Mouse (Mus musculus) T-helper 17 cell (primary cell): ENCODE data around the gene Gns.

Source experiments
- in situ Hi-C, 2 experiments: fragments of 300-600 bp; cut with MboI, MseI; formaldehyde crosslinking; loops; 1 replicate in 1 of 2; 2 replicates in 1 of 2; pipeline ENCODE4 v1.15.1; 2025; ENCODE audit warnings: high pct_unique_total_duplicates in 2 of 2

The Gns gene

GRCm38 (mm10) chr10:121401005-121401404, 36.1 kb downstream of the Gns start:
- in situ Hi-C loops: no loop called here

DNA sequence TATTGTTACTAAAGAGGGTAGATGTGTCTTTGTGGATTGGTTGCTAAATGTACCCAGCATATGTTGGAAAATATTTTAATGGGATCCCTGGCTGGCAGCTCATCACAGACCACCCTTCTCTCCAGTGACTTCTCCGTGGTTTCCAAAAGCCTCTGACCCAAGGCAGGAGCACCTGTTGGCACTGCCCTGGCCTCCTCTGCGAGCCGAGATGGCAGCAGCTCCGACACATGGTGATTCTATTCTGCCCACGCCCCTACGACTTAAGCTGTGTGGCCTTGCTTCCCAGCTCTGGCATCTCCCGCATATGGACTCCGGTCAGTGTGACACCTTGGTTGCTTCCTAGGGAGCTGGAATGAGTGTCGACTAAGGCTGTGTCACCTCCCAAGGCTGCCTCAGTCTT, 38.2 kb downstream of the Gns start:
- in situ Hi-C loops: no loop called here

DNA sequence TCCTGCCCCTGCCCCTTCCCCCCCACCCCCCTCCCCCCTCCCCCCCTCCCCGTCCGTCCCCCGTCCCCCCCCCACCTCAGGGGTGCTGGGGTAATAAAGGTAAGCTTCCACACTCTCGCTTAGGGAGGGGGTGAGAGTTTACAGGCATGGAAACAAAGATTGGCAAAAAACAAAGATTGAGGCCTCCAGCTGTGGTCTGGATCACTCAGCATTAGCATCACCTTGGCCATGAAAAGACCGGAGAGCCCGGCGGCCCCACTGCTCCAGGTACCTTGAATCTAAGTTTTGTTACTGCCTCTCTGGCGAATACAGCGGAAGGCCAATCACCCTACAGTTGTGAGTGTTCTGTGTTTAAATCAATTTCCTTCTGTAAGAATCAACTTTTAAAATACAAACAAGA, 39.1 kb downstream of the Gns start:
- in situ Hi-C loops: no loop called here

GRCm38 (mm10) chr10:121409717-121410116, 44.8 kb downstream of the Gns start:
- in situ Hi-C loops: loop anchor here in 1 of 2 experiments (5.0 kb wide), 1 partner anchor 98 kb away; no protein-coding TSS in a partner anchor

DNA sequence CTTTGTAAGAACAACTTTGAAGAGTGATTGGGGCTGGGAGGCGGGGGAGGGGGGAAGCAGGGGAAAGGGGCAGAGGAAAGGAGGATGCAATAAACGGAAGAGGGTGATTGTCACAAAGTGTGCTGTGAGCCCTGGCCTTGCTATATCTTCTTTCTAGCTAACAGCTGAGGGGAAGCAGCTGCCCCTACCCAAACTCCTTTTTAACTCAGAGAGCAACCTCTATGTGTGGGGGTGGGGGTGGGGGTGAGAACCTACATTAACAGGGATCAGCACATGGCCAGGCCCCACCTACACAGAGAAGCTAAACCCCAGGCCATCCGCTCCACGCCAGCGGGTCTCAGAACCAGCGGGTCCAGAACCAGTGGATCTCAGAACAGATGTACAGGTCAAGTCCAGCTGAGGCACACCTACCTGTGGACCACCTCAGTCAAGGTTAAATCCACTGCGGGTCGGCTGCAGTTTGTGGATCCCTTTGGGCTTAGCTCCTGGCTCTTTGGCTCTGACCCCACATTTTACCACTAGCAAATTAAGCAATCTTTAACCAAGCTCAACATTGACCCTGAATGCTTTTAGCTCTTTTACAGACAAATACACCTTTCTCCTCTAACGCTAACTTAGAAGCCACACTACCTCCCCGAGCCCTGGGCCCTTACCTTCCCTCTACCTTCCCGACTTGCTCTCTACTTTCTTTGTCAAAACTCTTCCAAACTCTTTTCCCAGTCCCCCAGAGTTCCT, 47.0 kb downstream of the Gns start:
- in situ Hi-C loops: no loop called here

- in situ Hi-C loops: no loop called here
These were observed 47.9 kb downstream of the Gns start for GRCm38 (mm10) chr10:121412824-121413223.

GRCm38 (mm10) chr10:121414127-121414526, 49.2 kb downstream of the Gns start:
- in situ Hi-C loops: no loop called here

- in situ Hi-C loops: no loop called here
These were observed 53.9 kb downstream of the Gns start for GRCm38 (mm10) chr10:121418835-121419234.

- in situ Hi-C loops: loop anchor here in 1 of 2 experiments (10.0 kb wide), 1 partner anchor 95 kb away; no protein-coding TSS in a partner anchor
These were observed 55.0 kb downstream of the Gns start for GRCm38 (mm10) chr10:121419640-121420470.

DNA sequence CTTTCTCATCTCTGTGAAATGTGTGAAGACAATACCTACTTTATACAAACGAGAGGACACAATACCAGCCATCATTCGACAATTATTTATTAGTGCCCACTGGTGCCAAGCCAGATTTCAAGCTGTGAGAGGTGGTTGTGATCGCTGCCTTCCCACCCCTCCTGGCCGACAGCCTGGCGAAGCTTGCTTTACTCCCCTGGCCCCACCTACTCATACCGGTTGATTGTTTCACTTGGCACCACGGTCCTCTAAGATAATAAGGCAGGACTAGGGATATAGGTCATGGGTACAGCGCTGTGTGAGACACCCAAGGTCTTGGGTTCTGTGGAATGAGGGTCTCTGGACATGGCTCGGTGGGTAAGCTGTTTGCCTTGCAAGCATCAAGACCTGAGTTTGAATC, 56.1 kb downstream of the Gns start:
- in situ Hi-C loops: loop anchor here in 1 of 2 experiments (10.0 kb wide), 1 partner anchor 94 kb away; no protein-coding TSS in a partner anchor

DNA sequence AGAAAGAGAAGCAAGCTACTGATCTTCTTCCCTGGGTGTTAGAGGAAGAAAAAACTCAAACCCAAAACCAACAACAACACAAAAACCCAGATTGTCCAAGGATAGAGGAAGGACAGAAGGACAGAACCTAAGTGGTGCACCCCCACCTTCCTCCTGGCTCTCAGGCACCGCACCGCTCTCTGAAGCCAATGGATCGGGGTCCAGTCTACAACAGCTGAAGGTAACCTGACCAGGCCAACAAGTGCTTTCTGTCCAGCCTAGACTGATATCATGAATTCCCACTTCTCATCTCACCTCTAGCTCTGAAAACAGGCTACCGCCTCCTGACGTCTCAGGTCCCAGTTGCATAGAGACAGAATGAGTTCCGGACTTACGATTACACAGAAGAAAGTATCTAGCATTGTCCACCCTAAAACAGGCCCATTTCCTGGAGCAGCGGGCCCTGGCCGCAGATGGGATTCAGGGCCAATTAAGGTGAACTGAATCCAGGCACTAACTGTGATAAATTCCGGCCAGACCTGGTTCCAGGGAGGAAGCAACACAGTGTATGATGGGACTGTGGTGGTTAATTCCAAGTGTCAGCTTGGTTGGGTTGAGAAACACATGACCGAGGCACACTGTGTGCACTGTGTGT, 56.9 kb downstream of the Gns start:
- in situ Hi-C loops: loop anchor here in 1 of 2 experiments (10.0 kb wide), 1 partner anchor 93 kb away; no protein-coding TSS in a partner anchor

DNA sequence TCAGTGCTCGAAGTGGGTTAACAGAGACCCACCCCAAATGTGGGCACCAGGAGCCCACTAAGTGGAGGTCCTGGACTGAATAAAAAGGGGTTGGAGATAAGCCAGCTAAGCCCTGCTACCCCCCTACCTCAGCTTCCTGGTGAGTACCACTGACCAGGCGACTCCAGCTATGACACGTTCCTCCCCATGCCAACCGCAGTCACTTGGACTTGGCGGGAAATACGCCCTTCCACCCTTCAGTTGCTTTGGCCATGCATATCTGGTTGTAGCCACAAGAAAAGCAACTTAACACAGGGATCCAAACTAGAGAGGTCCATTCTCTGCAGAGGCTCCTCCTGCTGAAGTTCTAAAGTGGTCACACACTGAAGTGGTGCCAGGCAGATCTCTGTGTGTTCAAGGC, 57.4 kb downstream of the Gns start:
- in situ Hi-C loops: loop anchor here in 1 of 2 experiments (10.0 kb wide), 1 partner anchor 93 kb away; no protein-coding TSS in a partner anchor

GRCm38 (mm10) chr10:121423541-121424349, 58.9 kb downstream of the Gns start:
- in situ Hi-C loops: loop anchor here in 1 of 2 experiments (10.0 kb wide), 1 partner anchor 91 kb away; no protein-coding TSS in a partner anchor

- in situ Hi-C loops: loop anchor here in 1 of 2 experiments (10.0 kb wide), 1 partner anchor 90 kb away; no protein-coding TSS in a partner anchor
These were observed 59.6 kb downstream of the Gns start for GRCm38 (mm10) chr10:121424455-121424854.

DNA sequence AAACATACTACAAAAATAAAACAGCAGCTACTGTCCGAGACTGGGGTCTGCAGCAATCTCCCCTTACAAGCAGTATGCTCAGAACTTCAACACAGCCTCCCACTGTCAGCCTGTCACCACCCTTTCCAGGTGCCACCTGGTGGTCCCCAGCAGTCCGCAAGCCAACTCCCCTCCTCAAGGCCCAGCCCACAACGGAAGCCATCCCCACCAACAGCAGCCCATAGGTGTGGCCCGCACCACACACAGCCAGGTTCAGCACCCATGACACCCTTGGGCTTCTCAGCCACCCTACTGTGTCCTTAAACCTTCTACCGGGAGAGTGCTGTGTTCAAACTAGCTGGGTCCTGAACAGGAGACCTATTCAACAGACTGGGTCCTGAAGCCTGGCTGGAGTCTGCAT, 60.2 kb downstream of the Gns start:
- in situ Hi-C loops: loop anchor here in 1 of 2 experiments (10.0 kb wide), 1 partner anchor 90 kb away; no protein-coding TSS in a partner anchor

- in situ Hi-C loops: loop anchor here in 1 of 2 experiments (10.0 kb wide), 1 partner anchor 89 kb away; no protein-coding TSS in a partner anchor
These were observed 60.7 kb downstream of the Gns start for GRCm38 (mm10) chr10:121425506-121426025.

GRCm38 (mm10) chr10:121426458-121427070, 61.7 kb downstream of the Gns start:
- in situ Hi-C loops: loop anchor here in 1 of 2 experiments (10.0 kb wide), 1 partner anchor 88 kb away; no protein-coding TSS in a partner anchor

- in situ Hi-C loops: loop anchor here in 1 of 2 experiments (10.0 kb wide), 1 partner anchor 88 kb away; no protein-coding TSS in a partner anchor
These were observed 62.2 kb downstream of the Gns start for GRCm38 (mm10) chr10:121427136-121427535.

GRCm38 (mm10) chr10:121428011-121428711, 63.3 kb downstream of the Gns start:
- in situ Hi-C loops: loop anchor here in 1 of 2 experiments (10.0 kb wide), 1 partner anchor 87 kb away; no protein-coding TSS in a partner anchor
